Mouse (Mus musculus): ENCODE results near the gene Gdf10. TPM values are rescaled to one million over a fixed set of nuclear protein-coding genes. Genes with fewer than 3 reads are reported as not detected.

The Gdf10 gene
- polyA plus RNA-seq (2012; ENCODE audit: insufficient read depth, low replicate concordance), result not detected in 2 replicates

DNA sequence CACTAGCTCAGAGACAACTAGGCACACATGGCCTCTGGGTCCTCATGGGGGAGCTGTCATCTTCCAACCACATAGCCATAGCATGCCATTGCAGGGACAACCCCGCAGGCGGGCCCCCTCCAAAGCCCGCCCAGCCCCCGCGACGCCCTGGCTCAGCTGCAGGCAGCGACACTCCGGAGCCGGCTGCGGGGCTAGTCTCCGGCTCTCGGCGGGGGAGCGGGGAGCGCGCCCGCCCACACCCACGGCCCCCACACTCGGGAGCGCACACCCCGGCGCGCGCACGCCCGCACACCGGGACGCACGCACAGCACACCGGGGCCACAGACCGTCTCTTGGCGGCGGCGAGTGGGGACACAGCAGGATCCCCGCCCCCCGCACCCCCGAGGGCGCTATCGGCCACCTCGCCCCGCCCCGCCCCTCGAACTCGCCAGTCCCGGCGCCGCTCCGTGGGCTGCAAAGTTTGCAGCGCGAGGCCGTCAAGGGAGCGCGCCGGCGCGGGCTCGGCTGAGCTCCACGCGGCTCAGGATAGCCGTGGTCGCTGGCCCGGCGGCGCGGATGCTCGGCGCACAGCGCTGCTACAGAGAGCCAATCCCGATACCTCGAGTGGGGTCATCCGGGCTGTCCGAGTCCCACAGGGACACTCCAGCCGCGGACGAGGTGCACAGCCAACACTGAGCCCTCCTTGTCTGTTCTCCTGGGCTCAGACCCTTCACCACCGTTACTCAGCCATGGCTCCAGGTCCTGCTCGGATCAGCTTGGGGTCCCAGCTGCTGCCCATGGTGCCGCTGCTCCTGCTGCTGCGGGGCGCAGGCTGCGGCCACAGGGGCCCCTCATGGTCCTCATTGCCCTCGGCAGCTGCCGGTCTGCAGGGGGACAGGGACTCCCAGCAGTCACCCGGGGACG, at the start of gene Gdf10:
Gene Gdf10 (plus strand): TSS at position 420 of the 903 bp plus-strand sequence.
- H3K4me3 ChIP-seq (replicated peaks), result no peak within 1 kb of the TSS
- H3K4me1 ChIP-seq, result no peaks in the 10 kb centered on the region; the same call in 1 of the 2 replicates
- 0 out of 2 replicates have a peak, but pooled peaks cover 3% of the 10 kb centered on the region for H3K9me3 ChIP-seq
- TF ChIP-seq GATA1 (IDR thresholded peaks at IDR 0.05; ENCODE audit: borderline replicate concordance, low read length), result no peak
- no peak for TF ChIP-seq FLI1 (IDR thresholded peaks at IDR 0.05; ENCODE audit: low read length)
- no peaks in the 10 kb centered on the region for H3K36me3 ChIP-seq (replicated peaks; ENCODE audit: low read length)
- H3K27me3 ChIP-seq (replicated peaks), result peaks cover 33% of the 10 kb centered on the region

- no peaks in the 10 kb centered on the region for H3K36me3 ChIP-seq (replicated peaks; ENCODE audit: low read length)
- no peaks in the 10 kb centered on the region for H3K4me1 ChIP-seq
- H3K27me3 ChIP-seq (replicated peaks), result no peaks in the 10 kb centered on the region
- H3K4me3 ChIP-seq (replicated peaks), result no peak overlapping the region
- peaks cover 6% of the 10 kb centered on the region for H3K9me3 ChIP-seq
- TF ChIP-seq GATA1 (IDR thresholded peaks at IDR 0.05; ENCODE audit: borderline replicate concordance, low read length), result no peak
- no peak for TF ChIP-seq FLI1 (IDR thresholded peaks at IDR 0.05; ENCODE audit: low read length)
Measured at GRCm38 (mm10) chr14:33878826-33879225, 44.6 kb upstream of the Gdf10 start.

DNA sequence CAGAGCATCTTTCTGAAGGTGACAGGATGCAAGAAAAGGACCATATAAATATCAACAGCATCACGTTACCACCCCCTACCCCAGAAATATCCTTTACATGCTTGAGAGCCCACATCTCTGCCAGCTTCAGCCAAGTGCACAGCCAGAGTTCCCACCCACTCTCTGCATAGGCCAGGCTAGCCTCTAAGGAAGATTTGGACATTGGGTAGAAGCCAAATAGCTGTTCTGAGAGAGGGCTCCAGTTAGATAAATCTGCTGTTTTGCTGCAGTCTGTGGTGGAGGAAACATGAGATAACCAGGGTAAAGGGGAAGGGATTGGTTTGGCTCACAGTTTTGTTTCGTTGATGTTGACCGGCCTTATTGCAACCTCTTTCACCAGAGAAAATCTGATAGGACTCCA, 43.2 kb upstream of the Gdf10 start:
- Histone ChIP-seq H3K9me3 (peaks cover 6% of the 10 kb centered on the region), H3K27me3 (replicated peaks) (no peaks in the 10 kb centered on the region), H3K36me3 (replicated peaks; ENCODE audit: low read length) (no peaks in the 10 kb centered on the region), H3K4me1 (no peaks in the 10 kb centered on the region), H3K4me3 (replicated peaks) (no peak overlapping the region)
- TF ChIP-seq FLI1 (IDR thresholded peaks at IDR 0.05; ENCODE audit: low read length) (no peak), GATA1 (IDR thresholded peaks at IDR 0.05; ENCODE audit: borderline replicate concordance, low read length) (no peak)

GRCm38 (mm10) chr14:33881471-33881870, 41.9 kb upstream of the Gdf10 start:
- no peaks in the 10 kb centered on the region for H3K27me3 ChIP-seq (replicated peaks)
- no peaks in the 10 kb centered on the region for H3K4me1 ChIP-seq
- TF ChIP-seq FLI1 (IDR thresholded peaks at IDR 0.05; ENCODE audit: low read length), result no peak
- no peak for TF ChIP-seq GATA1 (IDR thresholded peaks at IDR 0.05; ENCODE audit: borderline replicate concordance, low read length)
- no peak overlapping the region for H3K4me3 ChIP-seq (replicated peaks)
- no peaks in the 10 kb centered on the region for H3K36me3 ChIP-seq (replicated peaks; ENCODE audit: low read length)
- peaks cover 10% of the 10 kb centered on the region for H3K9me3 ChIP-seq

GRCm38 (mm10) chr14:33883046-33883445, 40.3 kb upstream of the Gdf10 start:
- TF ChIP-seq GATA1 (IDR thresholded peaks at IDR 0.05; ENCODE audit: borderline replicate concordance, low read length), result no peak
- TF ChIP-seq FLI1 (IDR thresholded peaks at IDR 0.05; ENCODE audit: low read length), result no peak
- H3K36me3 ChIP-seq (replicated peaks; ENCODE audit: low read length), result no peaks in the 10 kb centered on the region
- H3K4me3 ChIP-seq (replicated peaks), result no peak overlapping the region
- H3K4me1 ChIP-seq, result no peaks in the 10 kb centered on the region
- no peaks in the 10 kb centered on the region for H3K27me3 ChIP-seq (replicated peaks)
- H3K9me3 ChIP-seq, result peaks cover 19% of the 10 kb centered on the region

- no peaks in the 10 kb centered on the region for H3K4me1 ChIP-seq
- H3K27me3 ChIP-seq (replicated peaks), result no peaks in the 10 kb centered on the region
- no peaks in the 10 kb centered on the region for H3K36me3 ChIP-seq (replicated peaks; ENCODE audit: low read length)
- H3K4me3 ChIP-seq (replicated peaks), result no peak overlapping the region
- peaks cover 39% of the 10 kb centered on the region for H3K9me3 ChIP-seq
- no peak for TF ChIP-seq GATA1 (IDR thresholded peaks at IDR 0.05; ENCODE audit: borderline replicate concordance, low read length)
- no peak for TF ChIP-seq FLI1 (IDR thresholded peaks at IDR 0.05; ENCODE audit: low read length)
Measured at GRCm38 (mm10) chr14:33885466-33885865, 37.9 kb upstream of the Gdf10 start.

GRCm38 (mm10) chr14:33888387-33889035, 34.9 kb upstream of the Gdf10 start:
- no peaks in the 10 kb centered on the region for H3K4me1 ChIP-seq
- TF ChIP-seq GATA1 (IDR thresholded peaks at IDR 0.05; ENCODE audit: borderline replicate concordance, low read length) (no peak), FLI1 (IDR thresholded peaks at IDR 0.05; ENCODE audit: low read length) (no peak)
- H3K27me3 ChIP-seq (replicated peaks), result no peaks in the 10 kb centered on the region
- H3K4me3 ChIP-seq (replicated peaks), result no peak overlapping the region
- no peaks in the 10 kb centered on the region for H3K36me3 ChIP-seq (replicated peaks; ENCODE audit: low read length)
- peaks cover 34% of the 10 kb centered on the region for H3K9me3 ChIP-seq

- Histone ChIP-seq H3K4me3 (replicated peaks) (no peak overlapping the region), H3K4me1 (no peaks in the 10 kb centered on the region), H3K9me3 (peaks cover 34% of the 10 kb centered on the region), H3K36me3 (replicated peaks; ENCODE audit: low read length) (no peaks in the 10 kb centered on the region), H3K27me3 (replicated peaks) (no peaks in the 10 kb centered on the region)
- TF ChIP-seq FLI1 (IDR thresholded peaks at IDR 0.05; ENCODE audit: low read length), result no peak
- TF ChIP-seq GATA1 (IDR thresholded peaks at IDR 0.05; ENCODE audit: borderline replicate concordance, low read length), result no peak
Measured at GRCm38 (mm10) chr14:33889971-33890370, 33.4 kb upstream of the Gdf10 start.

- TF ChIP-seq GATA1 (IDR thresholded peaks at IDR 0.05; ENCODE audit: borderline replicate concordance, low read length), result no peak
- no peaks in the 10 kb centered on the region for H3K36me3 ChIP-seq (replicated peaks; ENCODE audit: low read length)
- H3K9me3 ChIP-seq, result peaks cover 34% of the 10 kb centered on the region
- no peaks in the 10 kb centered on the region for H3K27me3 ChIP-seq (replicated peaks)
- no peak overlapping the region for H3K4me3 ChIP-seq (replicated peaks)
- no peaks in the 10 kb centered on the region for H3K4me1 ChIP-seq
Measured at GRCm38 (mm10) chr14:33891507-33891906, 31.9 kb upstream of the Gdf10 start.

GRCm38 (mm10) chr14:33895777-33896176, 27.6 kb upstream of the Gdf10 start:
- Histone ChIP-seq H3K9me3 (peaks cover 9% of the 10 kb centered on the region; the same call in 1 of the 2 replicates), H3K36me3 (replicated peaks; ENCODE audit: low read length) (no peaks in the 10 kb centered on the region), H3K4me3 (replicated peaks) (no peak overlapping the region), H3K4me1 (no peaks in the 10 kb centered on the region), H3K27me3 (replicated peaks) (no peaks in the 10 kb centered on the region)
- no peak for TF ChIP-seq GATA1 (IDR thresholded peaks at IDR 0.05; ENCODE audit: borderline replicate concordance, low read length)
- no peak for TF ChIP-seq FLI1 (IDR thresholded peaks at IDR 0.05; ENCODE audit: low read length)
